Comparison of ENCODE assay signal across 33 mouse cellular contexts in genomic region chr9:35556494-35557102, GRCm38 (mm10). TPM values are rescaled to one million over a fixed set of nuclear protein-coding genes. Genes with fewer than 3 reads are reported as not detected.
DNase-seq lines count a peak whose midpoint lies in the region; ATAC-seq and TF ChIP-seq lines count a peak whose summit lies in the region.
"Had no signal": no experiment of that assay in that cellular context is flagged by ENCODE, and none has a peak within 500 bp of the region (broad histone marks: within the 10 kb centered on the region; RNA-seq: fewer than 3 reads in every experiment).

No protein-coding gene starts in this region.

- H3K9ac ChIP-seq in intestine, embryonic 14.5 days (ENCODE audit: low read length) = no peak overlapping the region
- no peak overlapping the region for H3K9ac ChIP-seq in intestine, embryonic 16.5 days (ENCODE audit: low read depth, low read length)
- H3K9ac ChIP-seq in liver, adult 2 months (ENCODE audit: low read depth, low read length) = no peak overlapping the region
- no peak overlapping the region for H3K9ac ChIP-seq in liver, embryonic 11.5 days (ENCODE audit: low read depth, low read length)
- H3K9ac ChIP-seq in midbrain, embryonic 14.5 days (replicated peaks; ENCODE audit: low read length) = no peak overlapping the region
- H3K9ac ChIP-seq: embryonic facial prominence, embryonic 15.5 days; forebrain, embryonic 13.5 days; hindbrain, embryonic 13.5 days; kidney, embryonic 15.5 days; liver, embryonic 14.5 days; lung, embryonic 15.5 days; neural tube, embryonic 12.5 days had no signal

- TF ChIP-seq POLR2A in liver, adult 2 months (IDR thresholded peaks at IDR 0.05; ENCODE audit: extremely low read depth, insufficient read depth, low read length) = no peak
- TF ChIP-seq POLR2A in brain, embryonic 14.5 days (IDR thresholded peaks at IDR 0.05; ENCODE audit: borderline replicate concordance, extremely low read depth, insufficient read depth, insufficient read length, poor library complexity, severe bottlenecking) = no peak

- H3K79me2 ChIP-seq in liver, adult 2 months (ENCODE audit: control insufficient read depth, insufficient read depth, low read length) = no peaks in the 10 kb centered on the region; the same call in 1 of the 2 replicates

- 0 out of 2 replicates have a peak, but pooled peaks cover 7% of the 10 kb centered on the region for H3K27me3 ChIP-seq in intestine, embryonic 14.5 days (replicated peaks; ENCODE audit: control insufficient read depth, insufficient read depth, low read length)
- H3K27me3 ChIP-seq in intestine, embryonic 16.5 days (replicated peaks; ENCODE audit: control insufficient read depth, insufficient read depth, low read length) = no peaks in the 10 kb centered on the region
- peaks cover 5% of the 10 kb centered on the region for H3K27me3 ChIP-seq in liver, adult 2 months (ENCODE audit: control insufficient read depth, insufficient read depth, low read length)
- H3K27me3 ChIP-seq in liver, embryonic 11.5 days (replicated peaks; ENCODE audit: control insufficient read depth, insufficient read depth, low read length) = peaks cover 26% of the 10 kb centered on the region
- H3K27me3 ChIP-seq in midbrain, embryonic 14.5 days (ENCODE audit: control insufficient read depth, insufficient read depth, low read length) = no peaks in the 10 kb centered on the region
- H3K27me3 ChIP-seq: embryonic facial prominence, embryonic 15.5 days; forebrain, embryonic 13.5 days; neural tube, embryonic 12.5 days had no signal

- 64% methylated on average over 12 of the region's 12 CpGs for WGBS in intestine, embryonic 14.5 days
- WGBS in intestine, embryonic 16.5 days = 63% methylated on average over 12 of the region's 12 CpGs
- 55% methylated on average over 12 of the region's 12 CpGs for WGBS in liver, adult 2 months
- WGBS in liver, embryonic 11.5 days = 46% methylated on average over 12 of the region's 12 CpGs
- WGBS in midbrain, embryonic 14.5 days = 79% methylated on average over 12 of the region's 12 CpGs

- peaks cover 8% of the 10 kb centered on the region for H3K36me3 ChIP-seq in intestine, embryonic 14.5 days (ENCODE audit: control insufficient read depth, insufficient read depth, low read length)
- H3K36me3 ChIP-seq in intestine, embryonic 16.5 days (ENCODE audit: control insufficient read depth, insufficient read depth, low read length) = no peaks in the 10 kb centered on the region
- H3K36me3 ChIP-seq in liver, adult 2 months (ENCODE audit: control insufficient read depth, insufficient read depth, low read length) = 0 out of 2 replicates have a peak, but pooled peaks cover 2% of the 10 kb centered on the region
- H3K36me3 ChIP-seq in liver, embryonic 11.5 days (ENCODE audit: control insufficient read depth, insufficient read depth, low read length) = peaks cover 6% of the 10 kb centered on the region
- H3K36me3 ChIP-seq in midbrain, embryonic 14.5 days (ENCODE audit: control insufficient read depth, insufficient read depth, low read length) = peaks cover 26% of the 10 kb centered on the region

- H3K4me3 ChIP-seq in intestine, embryonic 14.5 days (ENCODE audit: low read depth, low read length) = no peak overlapping the region
- H3K4me3 ChIP-seq in intestine, embryonic 16.5 days (ENCODE audit: low read length) = no peak overlapping the region
- no peak overlapping the region for H3K4me3 ChIP-seq in liver, adult 2 months (ENCODE audit: insufficient read depth, low read depth, low read length)
- H3K4me3 ChIP-seq in liver, embryonic 11.5 days (ENCODE audit: low read depth, low read length) = no peak overlapping the region
- H3K4me3 ChIP-seq in midbrain, embryonic 14.5 days (replicated peaks; ENCODE audit: low read depth, low read length) = no peak overlapping the region
- H3K4me3 ChIP-seq: embryonic facial prominence, embryonic 15.5 days; kidney, embryonic 15.5 days; lung, embryonic 15.5 days; neural tube, embryonic 12.5 days had no signal

- H3K4me2 ChIP-seq in intestine, embryonic 14.5 days (ENCODE audit: low read length) = no peak overlapping the region
- no peak overlapping the region for H3K4me2 ChIP-seq in intestine, embryonic 16.5 days (ENCODE audit: low read depth, low read length)
- H3K4me2 ChIP-seq in liver, embryonic 11.5 days = no peak overlapping the region
- 0 out of 2 replicates have a peak overlapping the region, but pooled peaks have one; percentile 91 for H3K4me2 ChIP-seq in midbrain, embryonic 14.5 days (ENCODE audit: low read length)
- H3K4me2 ChIP-seq: embryonic facial prominence, embryonic 15.5 days; heart, embryonic 11.5 days; kidney, embryonic 15.5 days; lung, embryonic 15.5 days had no signal

- no peak for TF ChIP-seq CTCF in liver, adult 2 months (IDR thresholded peaks at IDR 0.05; ENCODE audit: low read depth, low read length)
- TF ChIP-seq CTCF in brain, embryonic 14.5 days (IDR thresholded peaks at IDR 0.05; ENCODE audit: borderline replicate concordance, extremely low read depth, insufficient read depth, insufficient read length) = no peak

- no peak for ATAC-seq in intestine, embryonic 14.5 days (replicated peaks; ENCODE audit: low FRiP score, low TSS enrichment, low read depth)
- ATAC-seq in intestine, embryonic 16.5 days = no peak
- ATAC-seq in liver, embryonic 11.5 days (replicated peaks; ENCODE audit: low FRiP score) = no peak
- no peak for ATAC-seq in midbrain, embryonic 14.5 days (ENCODE audit: low FRiP score, low TSS enrichment)
- ATAC-seq: CD4-positive, CD25-positive, alpha-beta regulatory T cell, adult 4 months; forebrain, embryonic 13.5 days had no signal

- no peak overlapping the region for H3K27ac ChIP-seq in intestine, embryonic 14.5 days (ENCODE audit: low read depth)
- no peak overlapping the region for H3K27ac ChIP-seq in intestine, embryonic 16.5 days (ENCODE audit: low read length)
- H3K27ac ChIP-seq in liver, adult 2 months (replicated peaks; ENCODE audit: insufficient read depth, low read depth, low read length) = no peak overlapping the region
- no peak overlapping the region for H3K27ac ChIP-seq in liver, embryonic 11.5 days (ENCODE audit: low read depth, low read length)
- H3K27ac ChIP-seq in midbrain, embryonic 14.5 days (replicated peaks; ENCODE audit: low read depth, low read length) = no peak overlapping the region
- H3K27ac ChIP-seq: embryonic facial prominence, embryonic 15.5 days; forebrain, embryonic 13.5 days; hindbrain, embryonic 13.5 days; kidney, embryonic 15.5 days; liver, embryonic 14.5 days; lung, embryonic 15.5 days; neural tube, embryonic 12.5 days had no signal

- DNase-seq in intestine, embryonic 14.5 days (ENCODE audit: low spot score) = peak; percentile 42
- peak; percentile 43 for DNase-seq in liver, adult 2 months (ENCODE audit: extremely low read depth, low read depth, low spot score)
- DNase-seq in liver, embryonic 11.5 days (ENCODE audit: low spot score) = no peak
- peak; percentile 18 for DNase-seq in brain, embryonic 14.5 days (ENCODE audit: low read depth)
- DNase-seq in midbrain, embryonic 14.5 days = no peak
- no peak for DNase-seq in natural killer cell, adult 2 months (ENCODE audit: low spot score in 2 of 2)
- DNase-seq in cerebellum, adult 9-10 months = no peak
- DNase-seq: adrenal gland, postnatal 14 days; cerebellum, adult 11-12 months; cerebellum, postnatal 10 days; gastrocnemius, postnatal 10 days; heart, postnatal 4 days; layer of hippocampus, adult 9-11 months; right cerebral cortex, adult 18-20 months; spleen, adult 18-20 months; thymus, postnatal 25 days had no signal

- H3K9me3 ChIP-seq in intestine, embryonic 14.5 days (ENCODE audit: control insufficient read depth, low read length) = no peaks in the 10 kb centered on the region
- no peaks in the 10 kb centered on the region for H3K9me3 ChIP-seq in intestine, embryonic 16.5 days (ENCODE audit: control insufficient read depth, low read length)
- H3K9me3 ChIP-seq in liver, embryonic 11.5 days (ENCODE audit: control insufficient read depth, low read length) = no peaks in the 10 kb centered on the region
- no peaks in the 10 kb centered on the region for H3K9me3 ChIP-seq in midbrain, embryonic 14.5 days (ENCODE audit: control insufficient read depth, low read length)
- H3K9me3 ChIP-seq: embryonic facial prominence, embryonic 15.5 days; forebrain, embryonic 13.5 days; hindbrain, embryonic 13.5 days; kidney, embryonic 15.5 days; lung, embryonic 15.5 days; neural tube, embryonic 12.5 days had no signal

- H3K4me1 ChIP-seq in intestine, embryonic 14.5 days (replicated peaks; ENCODE audit: control insufficient read depth, insufficient read depth, low read length) = peaks cover 11% of the 10 kb centered on the region; the same call in 1 of the 2 replicates
- peaks cover 8% of the 10 kb centered on the region for H3K4me1 ChIP-seq in intestine, embryonic 16.5 days (ENCODE audit: control insufficient read depth, insufficient read depth, low read length)
- peaks cover 3% of the 10 kb centered on the region for H3K4me1 ChIP-seq in liver, adult 2 months (ENCODE audit: control insufficient read depth, insufficient read depth, low read length)
- H3K4me1 ChIP-seq in liver, embryonic 11.5 days (replicated peaks; ENCODE audit: control insufficient read depth, insufficient read depth, low read length) = peaks cover 5% of the 10 kb centered on the region; the same call in 1 of the 2 replicates
- peaks cover 13% of the 10 kb centered on the region for H3K4me1 ChIP-seq in midbrain, embryonic 14.5 days (ENCODE audit: control insufficient read depth, insufficient read depth, low read length)

RNA-seq across cellular contexts. Expression of gene Ddx25, which starts 1.7 kb away (rescaled TPM):
- polyA plus RNA-seq in intestine, embryonic 14.5 days (2014; fragmentation: Nextera tagmentation; extraction: Ambion mirVana) = 2.1 and 3.1 TPM in 2 replicates
- 1.1 and 1.2 TPM in 2 replicates for polyA plus RNA-seq in intestine, embryonic 16.5 days (2015; fragmentation: Nextera tagmentation; extraction: Ambion mirVana)
- total RNA-seq in liver, adult 2 months (2014; rRNA removed) = under 0.01 TPM in 1 of 2 replicates, not detected in the other
- 0.01 and 0.05 TPM in 2 replicates for polyA plus RNA-seq in liver, adult 2 months (2012; rRNA removed)
- 1.5 and 1.7 TPM in 2 replicates for polyA plus RNA-seq in liver, embryonic 11.5 days (2014; fragmentation: Nextera tagmentation; extraction: Ambion mirVana)
- polyA plus RNA-seq in brain, embryonic 14.5 days (2012; rRNA removed) = 11.2 and 15.2 TPM in 2 replicates
- 27.2 and 32.4 TPM in 2 replicates for polyA plus RNA-seq in midbrain, embryonic 14.5 days (2014; fragmentation: Nextera tagmentation; extraction: Ambion mirVana)

RNA-seq across cellular contexts. Expression of gene Pus3, which starts 1.8 kb away (rescaled TPM):
- polyA plus RNA-seq in intestine, embryonic 14.5 days (2014; fragmentation: Nextera tagmentation; extraction: Ambion mirVana) = 21.7 and 23.9 TPM in 2 replicates
- polyA plus RNA-seq in intestine, embryonic 16.5 days (2015; fragmentation: Nextera tagmentation; extraction: Ambion mirVana) = 15.0 and 16.5 TPM in 2 replicates
- 5.3 and 6.0 TPM in 2 replicates for total RNA-seq in liver, adult 2 months (2014; rRNA removed)
- polyA plus RNA-seq in liver, adult 2 months (2012; rRNA removed) = 0.96 and 1.3 TPM in 2 replicates
- 22.6 and 23.2 TPM in 2 replicates for polyA plus RNA-seq in liver, embryonic 11.5 days (2014; fragmentation: Nextera tagmentation; extraction: Ambion mirVana)
- 12.6 and 16.1 TPM in 2 replicates for polyA plus RNA-seq in brain, embryonic 14.5 days (2012; rRNA removed)
- polyA plus RNA-seq in midbrain, embryonic 14.5 days (2014; fragmentation: Nextera tagmentation; extraction: Ambion mirVana) = 16.5 and 18.8 TPM in 2 replicates

RNA-seq across cellular contexts. Expression of gene Pate2, which starts 13.5 kb away (rescaled TPM):
- polyA plus RNA-seq in intestine, embryonic 14.5 days (2014; fragmentation: Nextera tagmentation; extraction: Ambion mirVana) = 0.31 and 0.43 TPM in 2 replicates
- 0.38 and 0.66 TPM in 2 replicates for polyA plus RNA-seq in intestine, embryonic 16.5 days (2015; fragmentation: Nextera tagmentation; extraction: Ambion mirVana)
- not detected in 2 replicates for total RNA-seq in liver, adult 2 months (2014; rRNA removed)
- 0.06 TPM in 1 of 2 replicates, not detected in the other for polyA plus RNA-seq in liver, adult 2 months (2012; rRNA removed)
- polyA plus RNA-seq in liver, embryonic 11.5 days (2014; fragmentation: Nextera tagmentation; extraction: Ambion mirVana) = 0.16 TPM in 1 of 2 replicates, not detected in the other
- 1.1 and 1.4 TPM in 2 replicates for polyA plus RNA-seq in brain, embryonic 14.5 days (2012; rRNA removed)
- 0.62 and 0.74 TPM in 2 replicates for polyA plus RNA-seq in midbrain, embryonic 14.5 days (2014; fragmentation: Nextera tagmentation; extraction: Ambion mirVana)
- total RNA-seq: adrenal gland, postnatal 14 days had no signal
- polyA plus RNA-seq: CD4-positive, CD25-positive, alpha-beta regulatory T cell, adult 4 months; large intestine, adult 2 months had no signal

RNA-seq across cellular contexts. Expression of gene Hyls1, which starts 13.6 kb away (rescaled TPM):
- polyA plus RNA-seq in intestine, embryonic 14.5 days (2014; fragmentation: Nextera tagmentation; extraction: Ambion mirVana) = 14.4 and 14.6 TPM in 2 replicates
- 10.8 TPM in 2 replicates for polyA plus RNA-seq in intestine, embryonic 16.5 days (2015; fragmentation: Nextera tagmentation; extraction: Ambion mirVana)
- 1.4 and 1.9 TPM in 2 replicates for total RNA-seq in liver, adult 2 months (2014; rRNA removed)
- 0.36 and 0.50 TPM in 2 replicates for polyA plus RNA-seq in liver, adult 2 months (2012; rRNA removed)
- polyA plus RNA-seq in liver, embryonic 11.5 days (2014; fragmentation: Nextera tagmentation; extraction: Ambion mirVana) = 12.8 and 14.1 TPM in 2 replicates
- polyA plus RNA-seq in brain, embryonic 14.5 days (2012; rRNA removed) = 13.4 and 14.5 TPM in 2 replicates
- 16.4 and 21.3 TPM in 2 replicates for polyA plus RNA-seq in midbrain, embryonic 14.5 days (2014; fragmentation: Nextera tagmentation; extraction: Ambion mirVana)

RNA-seq across cellular contexts. Expression of gene Gm1113, which starts 38.5 kb away (rescaled TPM):
- not detected in 2 replicates for polyA plus RNA-seq in intestine, embryonic 14.5 days (2014; fragmentation: Nextera tagmentation; extraction: Ambion mirVana)
- polyA plus RNA-seq in intestine, embryonic 16.5 days (2015; fragmentation: Nextera tagmentation; extraction: Ambion mirVana) = not detected in 2 replicates
- not detected in 2 replicates for total RNA-seq in liver, adult 2 months (2014; rRNA removed)
- polyA plus RNA-seq in liver, adult 2 months (2012; rRNA removed) = not detected in 2 replicates
- polyA plus RNA-seq in liver, embryonic 11.5 days (2014; fragmentation: Nextera tagmentation; extraction: Ambion mirVana) = not detected in 2 replicates
- polyA plus RNA-seq in brain, embryonic 14.5 days (2012; rRNA removed) = not detected in 2 replicates
- polyA plus RNA-seq in midbrain, embryonic 14.5 days (2014; fragmentation: Nextera tagmentation; extraction: Ambion mirVana) = not detected in 2 replicates
- total RNA-seq: adrenal gland, postnatal 14 days; common myeloid progenitor, adult 5-6 weeks; gastrocnemius, postnatal 10 days; heart, postnatal 4 days; left cerebral cortex, postnatal 25 days had no signal
- polyA plus RNA-seq: CD4-positive, CD25-positive, alpha-beta regulatory T cell, adult 4 months; embryonic facial prominence, embryonic 15.5 days; forebrain, embryonic 13.5 days; gonadal fat pad, adult 2 months; heart, embryonic 11.5 days; heart, embryonic 16.5 days; hindbrain, embryonic 13.5 days; kidney, embryonic 15.5 days; large intestine, adult 2 months; limb, embryonic 14.5 days; liver, embryonic 14.5 days; lung, embryonic 15.5 days; neural tube, embryonic 12.5 days; stomach, embryonic 16.5 days had no signal

Comparison
In these comparisons a context has a peak if more than half of its experiments do, and no peak if none do; other contexts are left out.
1. DNase-seq: peak in intestine, embryonic 14.5 days (single experiment), liver, adult 2 months (single experiment) and brain, embryonic 14.5 days (single experiment); none in liver, embryonic 11.5 days (single experiment), midbrain, embryonic 14.5 days (single experiment), natural killer cell, adult 2 months (0 of 2) and cerebellum, adult 9-10 months (single experiment).